Mouse (Mus musculus): ENCODE measurements around the gene Cdyl.

Gene Cdyl

GRCm38 (mm10) chr13:35717658-35718057 lies 58.0 kb downstream of the Cdyl start:
- DNase-seq = no peak

GRCm38 (mm10) chr13:35719581-35719980 lies 59.9 kb downstream of the Cdyl start:
- no peak for DNase-seq

- no peak for DNase-seq
Observed at GRCm38 (mm10) chr13:35723073-35723472, 63.4 kb downstream of the Cdyl start.

GRCm38 (mm10) chr13:35726025-35726424 lies 66.4 kb downstream of the Cdyl start:
- no peak for DNase-seq

GRCm38 (mm10) chr13:35732131-35732530 lies 72.5 kb downstream of the Cdyl start:
- no peak for DNase-seq

GRCm38 (mm10) chr13:35732891-35733596 lies 73.4 kb downstream of the Cdyl start:
- DNase-seq = no peak

- DNase-seq = no peak
Observed at GRCm38 (mm10) chr13:35737565-35737964, 77.9 kb downstream of the Cdyl start.

GRCm38 (mm10) chr13:35738210-35738609 lies 78.6 kb downstream of the Cdyl start:
- DNase-seq = no peak

- no peak for DNase-seq
Observed at GRCm38 (mm10) chr13:35739473-35739872, 79.8 kb downstream of the Cdyl start.

- peak; percentile 71 for DNase-seq
Observed at GRCm38 (mm10) chr13:35740301-35741039, 80.8 kb downstream of the Cdyl start.

- peak; percentile 84 for DNase-seq
Observed at GRCm38 (mm10) chr13:35741040-35741619, 81.5 kb downstream of the Cdyl start.

- DNase-seq = no peak
Observed at GRCm38 (mm10) chr13:35741620-35742421, 82.2 kb downstream of the Cdyl start.

- no peak for DNase-seq
Observed at GRCm38 (mm10) chr13:35742696-35743095, 83.1 kb downstream of the Cdyl start.

GRCm38 (mm10) chr13:35743196-35743595 lies 83.6 kb downstream of the Cdyl start:
- DNase-seq = no peak

- DNase-seq = no peak
Observed at GRCm38 (mm10) chr13:35749194-35749593, 89.6 kb downstream of the Cdyl start.

GRCm38 (mm10) chr13:35749680-35750079 lies 90.0 kb downstream of the Cdyl start:
- no peak for DNase-seq

- DNase-seq = peak; percentile 63
Observed at GRCm38 (mm10) chr13:35752046-35752445, 92.4 kb downstream of the Cdyl start.

GRCm38 (mm10) chr13:35755002-35755401 lies 95.4 kb downstream of the Cdyl start:
- DNase-seq = no peak

GRCm38 (mm10) chr13:35755655-35756283 lies 96.1 kb downstream of the Cdyl start:
- no peak for DNase-seq

GRCm38 (mm10) chr13:35756393-35757338 lies 97.0 kb downstream of the Cdyl start:
- DNase-seq = no peak

- no peak for DNase-seq
Observed at GRCm38 (mm10) chr13:35760372-35760771, 100.7 kb downstream of the Cdyl start.
